Mouse (Mus musculus) C2C12 (cell line): ENCODE measurements at regions not wholly inside any gene's neighbourhood (a gene's known extent, or its start where the extent isn't known, plus 50 kb on each side); places are given as distances from the start of the nearest gene placed in this dataset.

ENCODE experiments used
- CTCF ChIP-seq: IDR thresholded peaks from one replicate; pipeline ENCODE4 v1.5.1; 2011; ENCODE audit not compliant: control insufficient read depth, insufficient read depth, insufficient read length
- FOSL1 ChIP-seq: IDR thresholded peaks from one replicate; pipeline ENCODE4 v1.8.0; 2011; ENCODE audit warnings: mild to moderate bottlenecking, low read length; ENCODE audit not compliant: poor library complexity, insufficient read depth, severe bottlenecking
- USF1 ChIP-seq: IDR thresholded peaks from one replicate; pipeline ENCODE4 v1.6.1; 2011; ENCODE audit warnings: low read depth, mild to moderate bottlenecking, control low read depth, moderate library complexity

DNA sequence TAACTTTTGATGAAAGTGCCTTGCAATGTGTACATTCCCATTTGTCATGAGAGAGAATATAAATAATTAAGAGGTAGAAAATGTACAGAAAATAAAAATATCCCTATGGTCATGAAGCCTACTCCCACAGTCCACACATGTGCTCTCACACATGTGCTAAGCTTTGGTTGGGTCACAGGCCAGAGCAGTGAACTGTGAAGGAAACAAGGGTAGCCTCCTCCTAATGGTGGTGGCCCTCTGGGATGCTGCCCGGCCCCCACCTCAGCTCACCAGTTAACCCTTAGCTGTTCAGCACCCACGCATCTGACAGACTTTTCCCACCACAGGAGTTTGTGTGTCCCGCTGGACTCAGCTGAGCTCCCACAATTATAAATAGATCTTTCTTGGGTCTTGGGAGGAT lies 157.6 kb upstream of the Ttc29 start:
- TF ChIP-seq CTCF: no peak
- no peak for TF ChIP-seq FOSL1
- no peak for TF ChIP-seq USF1
